Mouse (Mus musculus): ENCODE results near the gene Ndufs7.

- TF ChIP-seq POLR2A (IDR thresholded peaks at IDR 0.05; ENCODE audit: control insufficient read depth, extremely low read depth, insufficient read depth, low read length, poor library complexity) (no peak), CTCF (IDR thresholded peaks at IDR 0.05; ENCODE audit: borderline replicate concordance, control insufficient read depth, extremely low read depth, insufficient read depth, low read length, poor library complexity) (no peak)
Observed at GRCm38 (mm10) chr10:80220676-80221075, 28.2 kb upstream of the Ndufs7 start.

All from thymus, adult 2 months (tissue).